Mouse (Mus musculus) midbrain, embryonic 16.5 days (tissue): Measurements from ENCODE around the gene Gulp1. TPM values are rescaled to one million over a fixed set of nuclear protein-coding genes. Genes with fewer than 3 reads are reported as not detected.

Source experiments
- ATAC-seq: fragments of 200-750 bp; cut with Nextera tagmentation; 2 replicates; pipeline ENCODE4 v1.8.0; 2017; ENCODE audit warnings: moderate TSS enrichment
- H3K27ac ChIP-seq: fragments of 300-500 bp; sonication (generic); 2 replicates; pipeline ENCODE4 v1.5.1; 2014; ENCODE audit warnings: mild to moderate bottlenecking, low read length, mixed read lengths
- H3K27me3 ChIP-seq: fragments of 300-500 bp; sonication (generic); 2 replicates; pipeline ENCODE4 v1.6.1; 2014; ENCODE audit warnings: low read depth, low read length, mixed read lengths; ENCODE audit not compliant: control insufficient read depth, insufficient read depth
- H3K36me3 ChIP-seq: fragments of 300-500 bp; sonication (generic); 2 replicates; pipeline ENCODE4 v1.6.1; 2014; ENCODE audit warnings: mild to moderate bottlenecking, low read length, moderate library complexity, mixed read lengths; ENCODE audit not compliant: control insufficient read depth, insufficient read depth
- H3K4me1 ChIP-seq: fragments of 300-500 bp; sonication (generic); 2 replicates; pipeline ENCODE4 v1.6.1; 2014; ENCODE audit warnings: mild to moderate bottlenecking, low read length, mixed read lengths; ENCODE audit not compliant: control insufficient read depth, insufficient read depth
- H3K4me2 ChIP-seq: fragments of 300-500 bp; sonication (generic); 2 replicates; pipeline ENCODE4 v1.6.1; 2014; ENCODE audit warnings: mild to moderate bottlenecking, low read length, mixed read lengths
- H3K4me3 ChIP-seq: fragments of 300-500 bp; sonication (generic); 2 replicates; pipeline ENCODE4 v1.5.1; 2014; ENCODE audit warnings: low read depth, mild to moderate bottlenecking, low read length, moderate library complexity, mixed read lengths
- H3K9ac ChIP-seq: fragments of 300-500 bp; sonication (generic); 2 replicates; pipeline ENCODE4 v1.6.1; 2014; ENCODE audit warnings: low read depth, low read length, mixed read lengths
- H3K9me3 ChIP-seq: fragments of 300-500 bp; sonication (generic); replicated peaks from 2 replicates; pipeline ENCODE4 v1.6.1; 2014; ENCODE audit warnings: mild to moderate bottlenecking, low read length, mixed read lengths; ENCODE audit not compliant: control insufficient read depth, poor library complexity, severe bottlenecking
- WGBS: fragments of 180-500 bp; shearing (Covaris S2); extraction: QIAGEN DNeasy Blood & Tissue Kit; methylation state at CpG from one replicate; pipeline ENCODE4 v1.1.7; 2014; 5-methylcytosine and 5-hydroxymethylcytosine counted together
- polyA plus RNA-seq: library from polyadenylated mRNA; unstranded; fragments of >200 nt; fragmentation: Nextera tagmentation; extraction: Ambion mirVana; gene quantifications from 2 replicates; pipeline ENCODE4 v1.2.1, GENCODE M21; 2015

The Gulp1 gene
- polyA plus RNA-seq, 1 experiment from 2014 or later: 7.6 TPM

- peaks cover 4% of the 10 kb centered on the region; the same call in 1 of the 2 replicates for H3K9me3 ChIP-seq
- H3K4me3 ChIP-seq: no peak overlapping the region
- H3K4me2 ChIP-seq: no peak overlapping the region
- ATAC-seq: no peak
- H3K27ac ChIP-seq: no peak overlapping the region
- H3K4me1 ChIP-seq: peaks cover 3% of the 10 kb centered on the region; the same call in 1 of the 2 replicates
- no peaks in the 10 kb centered on the region for H3K36me3 ChIP-seq
- H3K27me3 ChIP-seq: no peaks in the 10 kb centered on the region
- H3K9ac ChIP-seq: no peak overlapping the region
- WGBS: 70% methylated on average over 3 of the region's 3 CpGs
Measured at GRCm38 (mm10) chr1:44580390-44580789, 29.1 kb downstream of the Gulp1 start.

GRCm38 (mm10) chr1:44584886-44585385 is 33.6 kb downstream of the Gulp1 start:
- H3K27me3 ChIP-seq: no peaks in the 10 kb centered on the region
- 16% methylated on average over 3 of the region's 3 CpGs for WGBS
- no peak overlapping the region for H3K27ac ChIP-seq
- H3K9ac ChIP-seq: no peak overlapping the region
- no peaks in the 10 kb centered on the region for H3K36me3 ChIP-seq
- peak; percentile 67; the same call in 1 of the 2 replicates for ATAC-seq
- peaks cover 3% of the 10 kb centered on the region; the same call in 1 of the 2 replicates for H3K4me1 ChIP-seq
- H3K9me3 ChIP-seq: no peaks in the 10 kb centered on the region
- no peak overlapping the region for H3K4me3 ChIP-seq
- no peak overlapping the region for H3K4me2 ChIP-seq

GRCm38 (mm10) chr1:44591742-44592141 is 40.4 kb downstream of the Gulp1 start:
- Histone ChIP-seq H3K36me3 (no peaks in the 10 kb centered on the region), H3K27ac (no peak overlapping the region), H3K4me1 (no peaks in the 10 kb centered on the region), H3K27me3 (no peaks in the 10 kb centered on the region), H3K4me2 (no peak overlapping the region), H3K9ac (no peak overlapping the region), H3K9me3 (no peaks in the 10 kb centered on the region), H3K4me3 (no peak overlapping the region)
- 9% methylated on average over 3 of the region's 3 CpGs for WGBS
- ATAC-seq: no peak

- no peak for ATAC-seq
- Histone ChIP-seq H3K27me3 (no peaks in the 10 kb centered on the region), H3K4me1 (no peaks in the 10 kb centered on the region), H3K36me3 (no peaks in the 10 kb centered on the region), H3K9me3 (no peaks in the 10 kb centered on the region), H3K9ac (no peak overlapping the region), H3K4me3 (no peak overlapping the region), H3K27ac (no peak overlapping the region), H3K4me2 (no peak overlapping the region)
- 75% methylated on average over 1 of the region's 1 CpGs for WGBS
Measured at GRCm38 (mm10) chr1:44593109-44593508, 41.8 kb downstream of the Gulp1 start.

- WGBS: 84% methylated on average over 2 of the region's 2 CpGs
- no peaks in the 10 kb centered on the region for H3K9me3 ChIP-seq
- H3K27me3 ChIP-seq: no peaks in the 10 kb centered on the region
- H3K36me3 ChIP-seq: no peaks in the 10 kb centered on the region
- no peak overlapping the region for H3K27ac ChIP-seq
- no peak overlapping the region for H3K4me3 ChIP-seq
- no peaks in the 10 kb centered on the region for H3K4me1 ChIP-seq
- no peak overlapping the region for H3K4me2 ChIP-seq
- ATAC-seq: no peak
- no peak overlapping the region for H3K9ac ChIP-seq
Measured at GRCm38 (mm10) chr1:44598312-44598711, 47.0 kb downstream of the Gulp1 start.

GRCm38 (mm10) chr1:44613294-44614041 is 62.2 kb downstream of the Gulp1 start:
- 27% methylated on average over 2 of the region's 2 CpGs for WGBS
- no peak for ATAC-seq

GRCm38 (mm10) chr1:44618751-44619150 is 67.4 kb downstream of the Gulp1 start:
- Histone ChIP-seq H3K4me2 (no peak overlapping the region), H3K4me1 (no peaks in the 10 kb centered on the region), H3K27me3 (no peaks in the 10 kb centered on the region), H3K4me3 (no peak overlapping the region), H3K36me3 (no peaks in the 10 kb centered on the region), H3K27ac (no peak overlapping the region), H3K9ac (no peak overlapping the region), H3K9me3 (no peaks in the 10 kb centered on the region)
- WGBS: 85% methylated on average over 2 of the region's 2 CpGs
- no peak for ATAC-seq

More at GRCm38 (mm10) chr1:44613294-44614041, 62.2 kb downstream of the Gulp1 start:
- H3K36me3 ChIP-seq: no peaks in the 10 kb centered on the region
- H3K27me3 ChIP-seq: no peaks in the 10 kb centered on the region
- no peaks in the 10 kb centered on the region for H3K9me3 ChIP-seq
- H3K4me2 ChIP-seq: no peak overlapping the region
- no peak overlapping the region for H3K27ac ChIP-seq
- H3K4me3 ChIP-seq: no peak overlapping the region
- H3K4me1 ChIP-seq: no peaks in the 10 kb centered on the region
- no peak overlapping the region for H3K9ac ChIP-seq

GRCm38 (mm10) chr1:44634481-44634880 is 83.2 kb downstream of the Gulp1 start:
- Histone ChIP-seq H3K27ac (no peak overlapping the region), H3K27me3 (no peaks in the 10 kb centered on the region), H3K36me3 (no peaks in the 10 kb centered on the region), H3K4me3 (no peak overlapping the region), H3K9ac (no peak overlapping the region), H3K4me1 (no peaks in the 10 kb centered on the region), H3K9me3 (no peaks in the 10 kb centered on the region), H3K4me2 (no peak overlapping the region)
- ATAC-seq: no peak
- WGBS: 43% methylated on average over 4 of the region's 4 CpGs

GRCm38 (mm10) chr1:44645678-44646276 is 94.5 kb downstream of the Gulp1 start:
- Histone ChIP-seq H3K27me3 (no peaks in the 10 kb centered on the region), H3K4me3 (no peak overlapping the region), H3K27ac (no peak overlapping the region), H3K4me1 (no peaks in the 10 kb centered on the region), H3K4me2 (no peak overlapping the region), H3K9ac (no peak overlapping the region), H3K9me3 (no peaks in the 10 kb centered on the region), H3K36me3 (no peaks in the 10 kb centered on the region)
- WGBS: 85% methylated on average over 6 of the region's 6 CpGs
- ATAC-seq: no peak
